Mouse (Mus musculus): ENCODE measurements around the gene Mroh2b. TPM values are rescaled to one million over a fixed set of nuclear protein-coding genes. Genes with fewer than 3 reads are reported as not detected.

Mroh2b gene
- polyA plus RNA-seq (2015; fragmentation: Nextera tagmentation; extraction: Ambion mirVana) = not detected in 2 replicates

GRCm38 (mm10) chr15:4898437-4898836 lies at the start of gene Mroh2b:
Mroh2b (plus strand) TSS chr15:4898737.
- Histone ChIP-seq H3K4me3 (ENCODE audit: low read depth, low read length) (no peak within 1 kb of the TSS), H3K4me1 (replicated peaks; ENCODE audit: control insufficient read depth, insufficient read depth, low read length) (no peaks in the 10 kb centered on the region), H3K27ac (ENCODE audit: low read depth, low read length) (no peak within 1 kb of the TSS), H3K27me3 (replicated peaks; ENCODE audit: control insufficient read depth, insufficient read depth, low read length) (no peaks in the 10 kb centered on the region), H3K9ac (ENCODE audit: low read depth, low read length) (no peak within 1 kb of the TSS), H3K36me3 (ENCODE audit: control insufficient read depth, insufficient read depth) (no peaks in the 10 kb centered on the region), H3K4me2 (replicated peaks; ENCODE audit: low read depth) (no peak within 1 kb of the TSS), H3K9me3 (ENCODE audit: control insufficient read depth) (no peaks in the 10 kb centered on the region)
- no peak for TF ChIP-seq CTCF (IDR thresholded peaks at IDR 0.05; ENCODE audit: low read depth)
- ATAC-seq = no peak
- 87% methylated on average over 1 of the region's 1 CpGs for WGBS

- no peak for TF ChIP-seq CTCF (IDR thresholded peaks at IDR 0.05; ENCODE audit: low read depth)
These were observed 48.5 kb upstream of the Mroh2b start for GRCm38 (mm10) chr15:4850015-4850414.

GRCm38 (mm10) chr15:4894962-4895361 lies 3.6 kb upstream of the Mroh2b start:
- Histone ChIP-seq H3K27me3 (replicated peaks; ENCODE audit: control insufficient read depth, insufficient read depth, low read length) (no peaks in the 10 kb centered on the region), H3K36me3 (ENCODE audit: control insufficient read depth, insufficient read depth) (no peaks in the 10 kb centered on the region), H3K9ac (ENCODE audit: low read depth, low read length) (no peak overlapping the region), H3K4me3 (ENCODE audit: low read depth, low read length) (no peak overlapping the region), H3K4me2 (replicated peaks; ENCODE audit: low read depth) (no peak overlapping the region), H3K4me1 (replicated peaks; ENCODE audit: control insufficient read depth, insufficient read depth, low read length) (no peaks in the 10 kb centered on the region), H3K9me3 (ENCODE audit: control insufficient read depth) (no peaks in the 10 kb centered on the region), H3K27ac (ENCODE audit: low read depth, low read length) (no peak overlapping the region)
- WGBS = 55% methylated on average over 3 of the region's 3 CpGs
- ATAC-seq = no peak
- no peak for TF ChIP-seq CTCF (IDR thresholded peaks at IDR 0.05; ENCODE audit: low read depth)

More at GRCm38 (mm10) chr15:4850015-4850414, 48.5 kb upstream of the Mroh2b start:
- Histone ChIP-seq H3K27me3 (replicated peaks; ENCODE audit: control insufficient read depth, insufficient read depth, low read length) (no peaks in the 10 kb centered on the region), H3K4me2 (replicated peaks; ENCODE audit: low read depth) (no peak overlapping the region), H3K4me3 (ENCODE audit: low read depth, low read length) (no peak overlapping the region), H3K27ac (ENCODE audit: low read depth, low read length) (no peak overlapping the region), H3K9ac (ENCODE audit: low read depth, low read length) (no peak overlapping the region), H3K4me1 (replicated peaks; ENCODE audit: control insufficient read depth, insufficient read depth, low read length) (no peaks in the 10 kb centered on the region), H3K36me3 (ENCODE audit: control insufficient read depth, insufficient read depth) (no peaks in the 10 kb centered on the region), H3K9me3 (ENCODE audit: control insufficient read depth) (no peaks in the 10 kb centered on the region)
- no peak for ATAC-seq
- 76% methylated on average over 1 of the region's 1 CpGs for WGBS

GRCm38 (mm10) chr15:4934731-4935130 lies 36.2 kb downstream of the Mroh2b start:
- Histone ChIP-seq H3K9ac (ENCODE audit: low read depth, low read length) (no peak overlapping the region), H3K27ac (ENCODE audit: low read depth, low read length) (no peak overlapping the region), H3K36me3 (ENCODE audit: control insufficient read depth, insufficient read depth) (no peaks in the 10 kb centered on the region), H3K4me3 (ENCODE audit: low read depth, low read length) (no peak overlapping the region), H3K9me3 (ENCODE audit: control insufficient read depth) (no peaks in the 10 kb centered on the region), H3K4me2 (replicated peaks; ENCODE audit: low read depth) (no peak overlapping the region), H3K27me3 (replicated peaks; ENCODE audit: control insufficient read depth, insufficient read depth, low read length) (no peaks in the 10 kb centered on the region), H3K4me1 (replicated peaks; ENCODE audit: control insufficient read depth, insufficient read depth, low read length) (no peaks in the 10 kb centered on the region)
- no peak for TF ChIP-seq CTCF (IDR thresholded peaks at IDR 0.05; ENCODE audit: low read depth)
- ATAC-seq = no peak
- WGBS = 87% methylated on average over 8 of the region's 8 CpGs

- TF ChIP-seq CTCF (IDR thresholded peaks at IDR 0.05; ENCODE audit: low read depth) = no peak
- H3K4me2 ChIP-seq (replicated peaks; ENCODE audit: low read depth) = no peak overlapping the region
- no peak for ATAC-seq
- no peak overlapping the region for H3K4me3 ChIP-seq (ENCODE audit: low read depth, low read length)
- no peaks in the 10 kb centered on the region for H3K36me3 ChIP-seq (ENCODE audit: control insufficient read depth, insufficient read depth)
- no peak overlapping the region for H3K9ac ChIP-seq (ENCODE audit: low read depth, low read length)
- H3K9me3 ChIP-seq (ENCODE audit: control insufficient read depth) = no peaks in the 10 kb centered on the region
- no peak overlapping the region for H3K27ac ChIP-seq (ENCODE audit: low read depth, low read length)
- H3K4me1 ChIP-seq (replicated peaks; ENCODE audit: control insufficient read depth, insufficient read depth, low read length) = no peaks in the 10 kb centered on the region
- no peaks in the 10 kb centered on the region for H3K27me3 ChIP-seq (replicated peaks; ENCODE audit: control insufficient read depth, insufficient read depth, low read length)
- 73% methylated on average over 1 of the region's 1 CpGs for WGBS
These were observed 74.8 kb downstream of the Mroh2b start for GRCm38 (mm10) chr15:4973355-4973754.

GRCm38 (mm10) chr15:5002903-5003302 lies 104.4 kb downstream of the Mroh2b start:
- H3K9ac ChIP-seq (ENCODE audit: low read depth, low read length) = no peak overlapping the region
- no peak for ATAC-seq
- no peaks in the 10 kb centered on the region for H3K9me3 ChIP-seq (ENCODE audit: control insufficient read depth)
- H3K27ac ChIP-seq (ENCODE audit: low read depth, low read length) = no peak overlapping the region
- no peaks in the 10 kb centered on the region for H3K4me1 ChIP-seq (replicated peaks; ENCODE audit: control insufficient read depth, insufficient read depth, low read length)
- H3K27me3 ChIP-seq (replicated peaks; ENCODE audit: control insufficient read depth, insufficient read depth, low read length) = no peaks in the 10 kb centered on the region
- TF ChIP-seq CTCF (IDR thresholded peaks at IDR 0.05; ENCODE audit: low read depth) = no peak
- 48% methylated on average over 2 of the region's 2 CpGs for WGBS
- H3K36me3 ChIP-seq (ENCODE audit: control insufficient read depth, insufficient read depth) = no peaks in the 10 kb centered on the region
- no peak overlapping the region for H3K4me3 ChIP-seq (ENCODE audit: low read depth, low read length)
- H3K4me2 ChIP-seq (replicated peaks; ENCODE audit: low read depth) = no peak overlapping the region

All from intestine, postnatal 0 days (tissue).